Mouse (Mus musculus) spleen, adult 2 months (tissue): Measurements from ENCODE around the gene Txndc2.

Source experiments
- CTCF ChIP-seq: fragments of 200-500 bp; IDR thresholded peaks from 2 replicates; pipeline ENCODE4 v1.5.1; 2011; ENCODE audit warnings: mild to moderate bottlenecking, inconsistent platforms; ENCODE audit not compliant: insufficient read depth, insufficient read length, insufficient replicate concordance; ENCODE audit errors: extremely low read depth
- POLR2A ChIP-seq: fragments of 200-500 bp; IDR thresholded peaks from 2 replicates; pipeline ENCODE4 v1.6.1; 2011; ENCODE audit warnings: low read depth, low read length, inconsistent platforms

DNA sequence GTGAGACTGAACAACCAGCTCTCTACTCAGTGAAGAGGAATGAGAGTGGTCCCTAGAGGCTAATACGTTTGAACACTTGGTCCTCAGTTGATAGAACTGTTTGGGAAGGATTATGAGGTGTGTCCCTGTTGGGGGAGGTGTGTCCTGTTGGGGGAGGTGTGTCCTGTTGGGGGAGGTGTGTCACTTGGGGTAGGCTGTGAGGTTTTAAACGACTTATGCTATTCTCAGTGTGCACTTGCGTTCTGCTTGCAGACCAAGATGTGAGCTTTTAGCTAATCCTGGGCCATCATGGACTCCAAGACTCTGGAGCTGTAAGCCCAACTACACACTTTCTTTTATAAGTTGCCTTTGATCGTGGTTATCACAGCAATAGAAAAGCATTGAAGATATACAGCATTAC lies 27.1 kb upstream of the Txndc2 start:
- no peak for TF ChIP-seq POLR2A
- TF ChIP-seq CTCF: no peak
